Mouse (Mus musculus) limb, embryonic 14.5 days (tissue): ENCODE data around the gene Gm20388. TPM values are rescaled to one million over a fixed set of nuclear protein-coding genes. Genes with fewer than 3 reads are reported as not detected.

ENCODE experiments used
- ATAC-seq: fragments of 200-750 bp; cut with Nextera tagmentation; 2 replicates; pipeline ENCODE4 v1.8.0; 2017; ENCODE audit warnings: low read depth, moderate number of reproducible peaks, moderate TSS enrichment; ENCODE audit not compliant: low FRiP score
- DNase-seq: peaks from one replicate; pipeline ENCODE4 v3.0.0-alpha.2; 2015; ENCODE audit warnings: low spot score
- H3K27ac ChIP-seq: fragments of 300-500 bp; sonication (generic); replicated peaks from 2 replicates; pipeline ENCODE4 v1.5.1; 2014; ENCODE audit warnings: low read depth, mild to moderate bottlenecking, low read length, moderate library complexity, mixed read lengths
- H3K27me3 ChIP-seq: fragments of 300-500 bp; sonication (generic); 2 replicates; pipeline ENCODE4 v1.6.1; 2014; ENCODE audit warnings: low read length, mixed read lengths; ENCODE audit not compliant: control insufficient read depth, insufficient read depth
- H3K36me3 ChIP-seq: fragments of 300-500 bp; sonication (generic); 2 replicates; pipeline ENCODE4 v1.6.1; 2014; ENCODE audit warnings: mild to moderate bottlenecking, low read length, moderate library complexity, mixed read lengths; ENCODE audit not compliant: control insufficient read depth, insufficient read depth
- H3K4me1 ChIP-seq: fragments of 300-500 bp; sonication (generic); 2 replicates; pipeline ENCODE4 v1.6.1; 2014; ENCODE audit warnings: antibody characterized with exemption, low read length, mixed read lengths; ENCODE audit not compliant: control insufficient read depth, insufficient read depth
- H3K4me2 ChIP-seq: fragments of 300-500 bp; sonication (generic); replicated peaks from 2 replicates; pipeline ENCODE4 v1.6.1; 2014; ENCODE audit warnings: low read depth, mild to moderate bottlenecking, low read length, moderate library complexity; ENCODE audit not compliant: severe bottlenecking
- H3K4me3 ChIP-seq: fragments of 300-500 bp; sonication (generic); replicated peaks from 2 replicates; pipeline ENCODE4 v1.5.1; 2014; ENCODE audit warnings: low read length
- H3K9ac ChIP-seq: fragments of 300-500 bp; sonication (generic); 2 replicates; pipeline ENCODE4 v1.6.1; 2014; ENCODE audit warnings: mild to moderate bottlenecking, low read depth, low read length, moderate library complexity; ENCODE audit not compliant: severe bottlenecking
- H3K9me3 ChIP-seq: fragments of 300-500 bp; sonication (generic); 2 replicates; pipeline ENCODE4 v1.6.1; 2016; ENCODE audit warnings: low read length; ENCODE audit not compliant: control insufficient read depth
- POLR2A ChIP-seq: fragments of 200-500 bp; IDR thresholded peaks from 2 replicates; pipeline ENCODE4 v1.8.0; 2012; ENCODE audit warnings: inconsistent platforms, mild to moderate bottlenecking, moderate library complexity, borderline replicate concordance; ENCODE audit not compliant: insufficient read depth, insufficient read length; ENCODE audit errors: extremely low read depth
- WGBS: fragments of 180-500 bp; shearing (Covaris S2); extraction: QIAGEN DNeasy Blood & Tissue Kit; methylation state at CpG from one replicate; pipeline ENCODE4 v1.1.7; 2014; 5-methylcytosine and 5-hydroxymethylcytosine counted together
- polyA plus RNA-seq, 2 experiments: library from polyadenylated mRNA; depleted of rRNA in 1 of 2; stranded (reverse) in 1 of 2; unstranded in 1 of 2; fragments of >200 nt; fragmentation: Nextera tagmentation in 1 of 2; extraction: Ambion mirVana in 1 of 2; gene quantifications; 2 replicates each; pipeline versions ENCODE4 v1.2.1 to v1.2.3; 2012 to 2014

Gm20388 gene
- polyA plus RNA-seq, 2 experiments = 1.9 to 49.9 TPM

GRCm38 (mm10) chr8:121901498-121902236 is 1991.0 kb downstream of the Gm20388 start:
- no peak overlapping the region for H3K27ac ChIP-seq
- ATAC-seq = peak; percentile 62

DNA sequence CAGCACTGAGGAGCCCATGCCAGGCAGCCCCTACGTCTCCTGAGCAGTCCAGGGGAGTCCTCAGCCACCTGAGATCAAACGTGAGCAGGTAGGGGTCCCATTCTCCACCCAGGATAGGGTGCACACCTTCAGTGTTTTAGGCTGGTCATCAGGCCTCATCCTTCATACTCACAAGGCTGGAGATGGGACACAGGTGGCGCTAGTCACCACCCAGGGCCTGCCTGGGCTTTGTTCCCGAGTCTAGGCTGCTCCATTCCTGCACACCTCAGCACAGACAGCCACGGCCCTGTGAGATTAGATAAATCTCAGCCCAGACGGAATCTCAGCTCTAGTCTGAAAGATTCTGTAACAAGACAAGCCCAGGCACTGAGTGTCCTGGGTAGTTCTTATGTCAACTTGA is 1993.3 kb downstream of the Gm20388 start:
- 73% methylated on average over 6 of the region's 6 CpGs for WGBS
- H3K9ac ChIP-seq = no peak overlapping the region
- no peaks in the 10 kb centered on the region for H3K9me3 ChIP-seq
- ATAC-seq (no peak), DNase-seq (no peak)
- H3K4me3 ChIP-seq = no peak overlapping the region
- no peaks in the 10 kb centered on the region for H3K27me3 ChIP-seq
- no peak overlapping the region for H3K27ac ChIP-seq
- peaks cover 17% of the 10 kb centered on the region for H3K4me1 ChIP-seq
- H3K4me2 ChIP-seq = no peak overlapping the region
- TF ChIP-seq POLR2A = no peak
- H3K36me3 ChIP-seq = no peaks in the 10 kb centered on the region

More at GRCm38 (mm10) chr8:121901498-121902236, 1991.0 kb downstream of the Gm20388 start:
- no peaks in the 10 kb centered on the region for H3K9me3 ChIP-seq
- H3K9ac ChIP-seq = no peak overlapping the region; the same call in 1 of the 2 replicates
- H3K4me2 ChIP-seq = no peak overlapping the region
- H3K4me3 ChIP-seq = no peak overlapping the region
- no peaks in the 10 kb centered on the region for H3K27me3 ChIP-seq
- no peaks in the 10 kb centered on the region for H3K36me3 ChIP-seq
- peaks cover 30% of the 10 kb centered on the region for H3K4me1 ChIP-seq
- peak; percentile 52 for DNase-seq
- 46% methylated on average over 8 of the region's 8 CpGs for WGBS
- no peak for TF ChIP-seq POLR2A

DNA sequence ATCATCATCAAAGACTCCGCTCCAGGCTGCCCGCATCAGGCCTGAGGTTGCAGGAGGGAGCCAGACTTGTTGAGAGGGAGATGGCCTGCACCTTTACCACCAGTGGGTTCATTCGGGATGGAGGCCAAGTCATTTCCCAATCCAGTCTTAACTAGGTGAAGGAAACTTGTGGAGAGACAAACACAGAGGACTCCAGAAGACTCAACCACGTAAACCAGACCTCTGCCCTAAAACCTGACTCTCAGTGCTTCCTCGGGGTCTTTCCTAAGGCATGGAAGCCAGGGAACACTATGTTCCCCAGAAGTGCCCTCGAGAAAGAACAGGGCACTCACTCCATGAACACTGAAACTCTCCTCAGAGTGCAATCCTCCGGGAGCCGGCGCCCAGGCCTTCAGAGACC is 1994.4 kb downstream of the Gm20388 start:
- DNase-seq (no peak), ATAC-seq (no peak)
- Histone ChIP-seq H3K9ac (0 out of 2 replicates have a peak overlapping the region, but pooled peaks have one; percentile 1), H3K4me2 (peak overlapping the region; percentile 98; the same call in 1 of the 2 replicates), H3K36me3 (no peaks in the 10 kb centered on the region), H3K4me3 (no peak overlapping the region), H3K9me3 (no peaks in the 10 kb centered on the region), H3K27me3 (no peaks in the 10 kb centered on the region), H3K27ac (no peak overlapping the region), H3K4me1 (peaks cover 18% of the 10 kb centered on the region)
- TF ChIP-seq POLR2A = no peak
- 81% methylated on average over 9 of the region's 9 CpGs for WGBS

- 75% methylated on average over 1 of the region's 1 CpGs for WGBS
Measured at GRCm38 (mm10) chr8:121905420-121905819, 1994.8 kb downstream of the Gm20388 start.

GRCm38 (mm10) chr8:121905864-121906263 is 1995.2 kb downstream of the Gm20388 start:
- Histone ChIP-seq H3K9ac (peak overlapping the region; percentile 62; the same call in 1 of the 2 replicates), H3K4me1 (peaks cover 18% of the 10 kb centered on the region), H3K4me3 (peak overlapping the region; percentile 77), H3K9me3 (no peaks in the 10 kb centered on the region), H3K4me2 (peak overlapping the region; percentile 98), H3K36me3 (no peaks in the 10 kb centered on the region), H3K27ac (no peak overlapping the region), H3K27me3 (no peaks in the 10 kb centered on the region)
- DNase-seq = no peak
- WGBS = 38% methylated on average over 5 of the region's 5 CpGs
- ATAC-seq = no peak
- no peak for TF ChIP-seq POLR2A

More at GRCm38 (mm10) chr8:121905420-121905819, 1994.8 kb downstream of the Gm20388 start:
- DNase-seq (no peak), ATAC-seq (no peak)
- peak overlapping the region; percentile 77; the same call in 1 of the 2 replicates for H3K4me3 ChIP-seq
- H3K9me3 ChIP-seq = no peaks in the 10 kb centered on the region
- no peak for TF ChIP-seq POLR2A
- H3K27ac ChIP-seq = no peak overlapping the region
- no peaks in the 10 kb centered on the region for H3K27me3 ChIP-seq
- no peaks in the 10 kb centered on the region for H3K36me3 ChIP-seq
- H3K4me1 ChIP-seq = peaks cover 18% of the 10 kb centered on the region
- H3K4me2 ChIP-seq = peak overlapping the region; percentile 98
- no peak overlapping the region for H3K9ac ChIP-seq
